ENCODE assay signal across 1 mouse cellular context in the genomic region with DNA sequence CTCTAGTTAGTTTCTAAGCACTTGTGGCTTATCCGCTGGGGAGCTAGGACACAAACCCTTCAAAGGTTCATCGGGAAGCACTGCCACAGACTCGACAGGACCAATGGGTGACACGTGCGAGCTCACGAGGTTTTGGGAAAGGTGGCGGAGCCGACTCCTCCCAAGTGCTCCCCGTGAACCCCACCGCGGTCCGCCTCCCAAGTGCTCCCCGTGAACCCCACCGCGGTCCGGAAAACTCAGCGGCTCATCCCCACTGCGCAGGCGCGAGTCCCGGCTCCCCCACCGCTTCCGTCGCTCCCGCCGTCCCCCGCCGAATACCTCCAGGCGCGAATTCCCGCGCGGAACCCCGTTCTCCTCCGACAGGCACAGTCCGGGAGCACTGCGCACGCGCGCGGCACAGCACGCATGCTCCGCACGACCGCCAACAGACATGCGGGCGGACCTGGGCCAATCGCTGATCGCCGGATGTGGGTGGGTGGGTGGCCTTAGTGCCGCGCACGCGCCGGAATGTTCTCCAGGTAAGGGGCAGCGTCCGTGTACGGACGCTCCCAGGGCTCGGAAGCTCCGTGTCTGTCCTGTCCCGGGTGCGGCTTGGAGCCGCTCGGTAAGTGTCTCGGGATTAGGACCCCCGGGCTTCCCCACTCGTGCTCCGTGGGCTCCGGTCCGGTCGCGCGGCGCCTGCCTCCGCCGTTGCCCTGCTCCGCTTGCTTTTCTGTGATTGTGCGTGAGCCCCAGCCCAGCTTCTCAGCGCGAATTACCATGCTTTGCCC.
TF ChIP-seq lines count a peak whose summit lies in the region.

Gene Mtrr, minus strand, starts transcription at position 403 of the 770 bp plus-strand sequence.
Gene Fastkd3, plus strand, starts transcription at position 488 of the 770 bp plus-strand sequence.

TF ChIP-seq in CH12.LX, 34 proteins besides CTCF, POLR2A, EP300 and RAD21 (continued from another document):
- TF ChIP-seq MYC (IDR thresholded peaks at IDR 0.05; ENCODE audit: low read depth, low read length) (peak; percentile 89), PAX5 (IDR thresholded peaks at IDR 0.05; ENCODE audit: low read length) (no peak), ZC3H11A (IDR thresholded peaks at IDR 0.05; ENCODE audit: low read depth, low read length) (no peak), KAT2A (IDR thresholded peaks at IDR 0.05; ENCODE audit: insufficient replicate concordance, low read length) (peak; percentile 66; the same call in 1 of the 2 replicates), BHLHE40 (IDR thresholded peaks at IDR 0.05; ENCODE audit: low read depth, low read length) (peak; percentile 66), CHD2 (IDR thresholded peaks at IDR 0.05; ENCODE audit: low read length) (peak; percentile 68), CHD1 (IDR thresholded peaks at IDR 0.05; ENCODE audit: low read depth, low read length) (no peak), UBTF (IDR thresholded peaks at IDR 0.05; ENCODE audit: low read depth, low read length) (no peak), ETS1 (conservative IDR thresholded peaks at IDR 0.05; ENCODE audit: low read depth, low read length) (no peak), ZKSCAN1 (IDR thresholded peaks at IDR 0.05; ENCODE audit: borderline replicate concordance, low read depth, low read length) (no peak), NRF1 (IDR thresholded peaks at IDR 0.05; ENCODE audit: low read depth, low read length) (peak; percentile 92), RCOR1 (conservative IDR thresholded peaks at IDR 0.05; ENCODE audit: low read depth, low read length) (0 out of 2 replicates have a peak, but pooled peaks have one; percentile 63), USF1 (IDR thresholded peaks at IDR 0.05; ENCODE audit: low read depth, low read length) (peak; percentile 47), JUND (conservative IDR thresholded peaks at IDR 0.05; ENCODE audit: low read depth, low read length) (no peak), SIN3A (IDR thresholded peaks at IDR 0.05; ENCODE audit: low read length) (peak; percentile 82), MAZ (IDR thresholded peaks at IDR 0.05; ENCODE audit: low read depth, low read length) (0 out of 2 replicates have a peak, but pooled peaks have one; percentile 74), ZNF384 (IDR thresholded peaks at IDR 0.05; ENCODE audit: low read depth, low read length) (no peak), GABPA (IDR thresholded peaks at IDR 0.05; ENCODE audit: insufficient replicate concordance, low read depth, low read length) (no peak), NELFE (IDR thresholded peaks at IDR 0.05; ENCODE audit: low read depth, low read length) (peak; percentile 91), POLR2AphosphoS2 (IDR thresholded peaks at IDR 0.05; ENCODE audit: low read depth, low read length) (peak; percentile 57; the same call in 1 of the 2 replicates), ZMIZ1 (IDR thresholded peaks at IDR 0.05; ENCODE audit: low read depth, low read length) (peak; percentile 38; the same call in 1 of the 2 replicates), TCF12 (IDR thresholded peaks at IDR 0.05; ENCODE audit: low read depth, low read length) (peak; percentile 81), MAX (IDR thresholded peaks at IDR 0.05; ENCODE audit: low read length) (peak; percentile 90), MEF2A (IDR thresholded peaks at IDR 0.05; ENCODE audit: borderline replicate concordance, low read depth, low read length) (peak; percentile 52; the same call in 1 of the 2 replicates), IRF4 (IDR thresholded peaks at IDR 0.05; ENCODE audit: low read depth, low read length) (no peak; the same call in 1 of the 2 replicates), ELF1 (IDR thresholded peaks at IDR 0.05; ENCODE audit: low read depth, low read length) (peak; percentile 76), HCFC1 (IDR thresholded peaks at IDR 0.05; ENCODE audit: low read depth, low read length) (peak; percentile 78), TBP (conservative IDR thresholded peaks at IDR 0.05; ENCODE audit: low read depth, low read length) (0 out of 2 replicates have a peak, but pooled peaks have one; percentile 30)
